Mouse (Mus musculus) MEL (cell line): ENCODE results near the gene Ppfia2. TPM values are rescaled to one million over a fixed set of nuclear protein-coding genes. Genes with fewer than 3 reads are reported as not detected.

Experiments used
- DNase-seq: peaks from one replicate; pipeline ENCODE4 v3.0.0; 2011; ENCODE audit warnings: low read depth, low spot score
- H3K27ac ChIP-seq: 2 replicates; pipeline ENCODE4 v1.5.1; 2012; ENCODE audit warnings: low read depth, mild to moderate bottlenecking, control low read depth, low read length, moderate library complexity; ENCODE audit not compliant: control insufficient read depth
- H3K27me3 ChIP-seq, 2 experiments: fragments of 150-350 bp in 1 of 2; sonication (generic) in 1 of 2; 2 replicates each; pipeline ENCODE4 v1.6.1; 2012; ENCODE audit warnings: low read length in 2 of 2, mild to moderate bottlenecking in 2 of 2, improper control_type of control experiment in 1 of 2, moderate library complexity in 1 of 2; ENCODE audit not compliant: insufficient read depth in 2 of 2, control insufficient read depth in 1 of 2
- H3K36me3 ChIP-seq, 2 experiments: 2 replicates each; pipeline ENCODE4 v1.6.1; 2012 to 2014; ENCODE audit warnings: low read length in 2 of 2, improper control_type of control experiment in 1 of 2, inconsistent platforms in 1 of 2, mild to moderate bottlenecking in 1 of 2; ENCODE audit not compliant: insufficient read depth in 2 of 2, control insufficient read depth in 1 of 2
- H3K4me1 ChIP-seq, 2 experiments: fragments of 150-350 bp in 1 of 2; sonication (generic) in 1 of 2; 2 replicates each; pipeline ENCODE4 v1.6.1; 2012; ENCODE audit warnings: low read length in 2 of 2, improper control_type of control experiment in 1 of 2, mild to moderate bottlenecking in 1 of 2; ENCODE audit not compliant: insufficient read depth in 2 of 2, control insufficient read depth in 1 of 2
- H3K4me3 ChIP-seq, 2 experiments: fragments of 150-350 bp in 1 of 2; sonication (generic) in 1 of 2; 2 replicates each; pipeline ENCODE4 v1.5.1; 2012; ENCODE audit warnings: low read depth in 2 of 2, low read length in 2 of 2, mild to moderate bottlenecking in 2 of 2, moderate library complexity in 2 of 2, control low read depth in 1 of 2, improper control_type of control experiment in 1 of 2; ENCODE audit not compliant: control insufficient read depth in 1 of 2, insufficient read depth in 1 of 2
- H3K79me2 ChIP-seq: 2 replicates; pipeline ENCODE4 v1.6.1; 2012; ENCODE audit warnings: mild to moderate bottlenecking, low read length, moderate library complexity; ENCODE audit not compliant: control insufficient read depth, poor library complexity, insufficient read depth
- H3K9ac ChIP-seq: 2 replicates; pipeline ENCODE4 v1.6.1; 2012; ENCODE audit warnings: low read depth, mild to moderate bottlenecking, control low read depth, low read length, moderate library complexity; ENCODE audit not compliant: control insufficient read depth, poor library complexity, severe bottlenecking
- H3K9me3 ChIP-seq: fragments of 150-350 bp; sonication (generic); replicated peaks from 2 replicates; pipeline ENCODE4 v1.6.1; 2012; ENCODE audit warnings: mild to moderate bottlenecking, low read length, improper control_type of control experiment, moderate library complexity; ENCODE audit not compliant: insufficient read depth
- CHD1 ChIP-seq: IDR thresholded peaks from 2 replicates; pipeline ENCODE4 v1.6.1; 2012; ENCODE audit warnings: low read depth, mild to moderate bottlenecking, inconsistent platforms, low read length, improper control_type of control experiment
- E2F4 ChIP-seq: IDR thresholded peaks from 2 replicates; pipeline ENCODE4 v1.6.1; 2011; ENCODE audit warnings: low read depth, low read length, improper control_type of control experiment, borderline replicate concordance
- HCFC1 ChIP-seq: IDR thresholded peaks from 2 replicates; pipeline ENCODE4 v1.6.1; 2012; ENCODE audit warnings: low read depth, mild to moderate bottlenecking, inconsistent platforms, low read length, improper control_type of control experiment, moderate library complexity
- JUND ChIP-seq: IDR thresholded peaks from 2 replicates; pipeline ENCODE4 v1.6.1; 2011; ENCODE audit warnings: low read depth, mild to moderate bottlenecking, improper control_type of control experiment, low read length
- MAZ ChIP-seq: IDR thresholded peaks from 2 replicates; pipeline ENCODE4 v1.6.1; 2012; ENCODE audit warnings: low read depth, mild to moderate bottlenecking, inconsistent platforms, low read length, improper control_type of control experiment
- MXI1 ChIP-seq: IDR thresholded peaks from 2 replicates; pipeline ENCODE4 v1.6.1; 2011; ENCODE audit warnings: mild to moderate bottlenecking, low read depth, low read length, improper control_type of control experiment
- MYB ChIP-seq: IDR thresholded peaks from 2 replicates; pipeline ENCODE4 v1.6.1; 2011; ENCODE audit warnings: mild to moderate bottlenecking, low read depth, low read length, improper control_type of control experiment
- MYC ChIP-seq: IDR thresholded peaks from 2 replicates; pipeline ENCODE4 v1.6.1; 2011; ENCODE audit warnings: low read depth, mild to moderate bottlenecking, low read length, improper control_type of control experiment, moderate library complexity
- POLR2AphosphoS5 ChIP-seq: IDR thresholded peaks from 2 replicates; pipeline ENCODE4 v1.6.1; 2012; ENCODE audit warnings: low read depth, borderline replicate concordance, mild to moderate bottlenecking, inconsistent platforms, low read length, moderate library complexity, mixed read lengths
- RAD21 ChIP-seq: IDR thresholded peaks from 2 replicates; pipeline ENCODE4 v1.6.1; 2011; ENCODE audit warnings: mild to moderate bottlenecking, low read depth, low read length, improper control_type of control experiment
- RCOR1 ChIP-seq: IDR thresholded peaks from 2 replicates; pipeline ENCODE4 v1.6.1; 2012; ENCODE audit warnings: low read depth, mild to moderate bottlenecking, inconsistent platforms, low read length, improper control_type of control experiment
- SIN3A ChIP-seq: IDR thresholded peaks from 2 replicates; pipeline ENCODE4 v1.6.1; 2012; ENCODE audit warnings: low read length, improper control_type of control experiment, inconsistent platforms
- SMC3 ChIP-seq: IDR thresholded peaks from 2 replicates; pipeline ENCODE4 v1.6.1; 2011; ENCODE audit warnings: low read depth, low read length, improper control_type of control experiment
- TAL1 ChIP-seq: IDR thresholded peaks from 2 replicates; pipeline ENCODE4 v1.6.1; 2012; ENCODE audit warnings: mild to moderate bottlenecking, inconsistent platforms, low read length, moderate library complexity, mixed read lengths
- TCF12 ChIP-seq: IDR thresholded peaks from 2 replicates; pipeline ENCODE4 v1.6.1; 2014; ENCODE audit warnings: low read depth, mild to moderate bottlenecking, inconsistent platforms, low read length, improper control_type of control experiment, moderate library complexity
- UBTF ChIP-seq: IDR thresholded peaks from 2 replicates; pipeline ENCODE4 v1.6.1; 2012; ENCODE audit warnings: low read depth, mild to moderate bottlenecking, inconsistent platforms, low read length, improper control_type of control experiment, moderate library complexity, borderline replicate concordance; ENCODE audit not compliant: insufficient read depth
- USF1 ChIP-seq: IDR thresholded peaks from 2 replicates; pipeline ENCODE4 v1.6.1; 2014; ENCODE audit warnings: low read depth, mild to moderate bottlenecking, inconsistent platforms, low read length, improper control_type of control experiment, moderate library complexity
- USF2 ChIP-seq, 2 experiments: IDR thresholded peaks; 2 replicates each; pipeline ENCODE4 v1.6.1; 2011 to 2012; ENCODE audit warnings: improper control_type of control experiment in 2 of 2, low read length in 2 of 2, borderline replicate concordance in 1 of 2, inconsistent platforms in 1 of 2, low read depth in 1 of 2, mild to moderate bottlenecking in 1 of 2; ENCODE audit not compliant: insufficient read depth in 1 of 2
- ZC3H11A ChIP-seq: IDR thresholded peaks from 2 replicates; pipeline ENCODE4 v1.6.1; 2012; ENCODE audit warnings: low read depth, mild to moderate bottlenecking, inconsistent platforms, low read length, improper control_type of control experiment
- ZNF384 ChIP-seq: IDR thresholded peaks from 2 replicates; pipeline ENCODE4 v1.6.1; 2012; ENCODE audit warnings: low read depth, mild to moderate bottlenecking, inconsistent platforms, low read length, improper control_type of control experiment
- polyA plus RNA-seq, 2 experiments: library from polyadenylated mRNA; stranded (reverse) in 1 of 2; unstranded in 1 of 2; fragments of >175 nt in 1 of 2; fragments of >200 nt in 1 of 2; gene quantifications; 2 replicates each; pipeline versions ENCODE4 v1.2.1 to v1.2.4; 2012; ENCODE audit warnings: low replicate concordance in 2 of 2, low read depth in 1 of 2; ENCODE audit not compliant: insufficient read length in 2 of 2, insufficient read depth in 1 of 2, missing spikeins in 1 of 2
- total RNA-seq: library from RNA; depleted of rRNA; stranded (reverse); fragments of 300-350 nt; gene quantifications from 2 replicates; pipeline ENCODE4 v1.2.3, GENCODE M21; 2012

Ppfia2 gene
- total and polyA plus RNA-seq, 3 experiments: not detected

GRCm38 (mm10) chr10:106685519-106685918, 215.4 kb downstream of the Ppfia2 start:
- Histone ChIP-seq H3K4me3 (no peak overlapping the region), H3K79me2 (no peaks in the 10 kb centered on the region), H3K9ac (no peak overlapping the region)
- TF ChIP-seq TAL1: no peak
- no peak for TF ChIP-seq RAD21
- TF ChIP-seq E2F4: no peak
- TF ChIP-seq UBTF: no peak
- no peak for TF ChIP-seq MYC
- no peak for TF ChIP-seq USF2 (IDR thresholded peaks at IDR 0.05; ENCODE audit: borderline replicate concordance in 1 of 2, insufficient read depth in 1 of 2, low read depth in 1 of 2, low read length in 2 of 2)
- TF ChIP-seq POLR2AphosphoS5: no peak
- TF ChIP-seq USF1: no peak
- no peak for TF ChIP-seq MYB
- no peak for TF ChIP-seq JUND
- TF ChIP-seq MAZ: no peak
- TF ChIP-seq ZC3H11A: no peak
- no peak for TF ChIP-seq RCOR1
- TF ChIP-seq SIN3A: no peak
- TF ChIP-seq HCFC1: no peak
- TF ChIP-seq SMC3: no peak
- TF ChIP-seq CHD1: no peak
- no peak for TF ChIP-seq MXI1
- no peak for TF ChIP-seq ZNF384
- TF ChIP-seq, all 39 proteins: peak for 0
- Histone ChIP-seq H3K4me1 (no peaks in the 10 kb centered on the region), H3K27me3 (no peaks in the 10 kb centered on the region), H3K36me3 (no peaks in the 10 kb centered on the region), H3K9me3 (no peaks in the 10 kb centered on the region), H3K27ac (no peak overlapping the region)
- DNase-seq: no peak

GRCm38 (mm10) chr10:106719936-106720335, 249.8 kb downstream of the Ppfia2 start:
- Histone ChIP-seq H3K9me3 (no peaks in the 10 kb centered on the region), H3K9ac (no peak overlapping the region), H3K27me3 (no peaks in the 10 kb centered on the region), H3K4me1 (no peaks in the 10 kb centered on the region), H3K4me3 (no peak overlapping the region), H3K79me2 (no peaks in the 10 kb centered on the region), H3K27ac (no peak overlapping the region), H3K36me3 (no peaks in the 10 kb centered on the region)
- DNase-seq: no peak
- no peak for TF ChIP-seq TCF12
